Mouse (Mus musculus): ENCODE results near the gene Gm11492. TPM values are rescaled to one million over a fixed set of nuclear protein-coding genes. Genes with fewer than 3 reads are reported as not detected.

Gm11492 gene
- total RNA-seq (2012; rRNA removed) (not detected in 2 replicates), polyA plus RNA-seq (2012; ENCODE audit: insufficient read depth in 1 of 2, insufficient read length in 2 of 2, low read depth in 1 of 2, low replicate concordance in 2 of 2, missing spikeins in 1 of 2) (not detected)

- H3K9ac ChIP-seq (ENCODE audit: control insufficient read depth, low read depth, low read length, poor library complexity, severe bottlenecking): no peak within 1 kb of the TSS
- no peak within 1 kb of the TSS for H3K4me3 ChIP-seq (ENCODE audit: control insufficient read depth in 1 of 2, insufficient read depth in 1 of 2, low read depth in 2 of 2, low read length in 2 of 2)
- H3K9me3 ChIP-seq (replicated peaks; ENCODE audit: insufficient read depth, low read length): no peaks in the 10 kb centered on the region
- no peak within 1 kb of the TSS for H3K27ac ChIP-seq (ENCODE audit: control insufficient read depth, low read depth, low read length)
- DNase-seq (ENCODE audit: low read depth, low spot score): no peak
- no peaks in the 10 kb centered on the region for H3K79me2 ChIP-seq (ENCODE audit: control insufficient read depth, insufficient read depth, low read length, poor library complexity)
- H3K36me3 ChIP-seq (ENCODE audit: control insufficient read depth in 1 of 2, insufficient read depth in 2 of 2, low read length in 2 of 2): no peaks in the 10 kb centered on the region
- no peak for TF ChIP-seq TBP (IDR thresholded peaks at IDR 0.05; ENCODE audit: low read depth, low read length)
- no peak for TF ChIP-seq KAT2A (conservative IDR thresholded peaks at IDR 0.05; ENCODE audit: low read depth, low read length)
- no peak for TF ChIP-seq HCFC1 (IDR thresholded peaks at IDR 0.05; ENCODE audit: low read depth, low read length)
- no peak for TF ChIP-seq NELFE (IDR thresholded peaks at IDR 0.05; ENCODE audit: low read depth, low read length)
- TF ChIP-seq GATA1 (IDR thresholded peaks at IDR 0.05; ENCODE audit: low read depth, low read length): no peak
- TF ChIP-seq E2F4 (IDR thresholded peaks at IDR 0.05; ENCODE audit: borderline replicate concordance, low read depth, low read length): no peak
- TF ChIP-seq MEF2A (IDR thresholded peaks at IDR 0.05; ENCODE audit: extremely low read depth, insufficient replicate concordance, low read depth, low read length, poor library complexity, severe bottlenecking): no peak
- TF ChIP-seq MXI1 (IDR thresholded peaks at IDR 0.05; ENCODE audit: low read depth, low read length): no peak
- no peak for TF ChIP-seq CHD1 (IDR thresholded peaks at IDR 0.05; ENCODE audit: low read depth, low read length)
- TF ChIP-seq TCF12 (IDR thresholded peaks at IDR 0.05; ENCODE audit: low read depth, low read length): no peak
- TF ChIP-seq UBTF (IDR thresholded peaks at IDR 0.05; ENCODE audit: borderline replicate concordance, insufficient read depth, low read depth, low read length): no peak
- TF ChIP-seq POLR2AphosphoS2 (IDR thresholded peaks at IDR 0.05; ENCODE audit: low read length): no peak
- TF ChIP-seq ZMIZ1 (IDR thresholded peaks at IDR 0.05; ENCODE audit: low read depth, low read length): no peak
- TF ChIP-seq MAZ (IDR thresholded peaks at IDR 0.05; ENCODE audit: low read depth, low read length): no peak
- no peak for TF ChIP-seq SIN3A (IDR thresholded peaks at IDR 0.05; ENCODE audit: low read length)
- no peak for TF ChIP-seq RCOR1 (IDR thresholded peaks at IDR 0.05; ENCODE audit: low read depth, low read length)
- H3K27me3 ChIP-seq (ENCODE audit: control insufficient read depth in 1 of 2, insufficient read depth in 2 of 2, low read length in 2 of 2): peaks cover 6 to 16% of the 10 kb centered on the region in 2 experiments
- H3K4me1 ChIP-seq (ENCODE audit: control insufficient read depth in 1 of 2, insufficient read depth in 2 of 2, low read length in 2 of 2): no peaks in the 10 kb centered on the region; a peak in 1 of 4 replicates
These were observed at the start of gene Gm11492 for GRCm38 (mm10) chr11:87566501-87566900. Gene Gm11492 (plus strand): TSS chr11:87566653.

GRCm38 (mm10) chr11:87519260-87519659 lies 47.2 kb upstream of the Gm11492 start:
- Histone ChIP-seq H3K27ac (ENCODE audit: control insufficient read depth, low read depth, low read length) (no peak overlapping the region), H3K36me3 (ENCODE audit: control insufficient read depth in 1 of 2, insufficient read depth in 2 of 2, low read length in 2 of 2) (peaks cover 0 to 25% of the 10 kb centered on the region in 2 experiments; a peak in 2 of 4 replicates), H3K79me2 (ENCODE audit: control insufficient read depth, insufficient read depth, low read length, poor library complexity) (no peaks in the 10 kb centered on the region), H3K9ac (ENCODE audit: control insufficient read depth, low read depth, low read length, poor library complexity, severe bottlenecking) (no peak overlapping the region), H3K27me3 (ENCODE audit: control insufficient read depth in 1 of 2, insufficient read depth in 2 of 2, low read length in 2 of 2) (no peaks in the 10 kb centered on the region), H3K9me3 (replicated peaks; ENCODE audit: insufficient read depth, low read length) (no peaks in the 10 kb centered on the region), H3K4me3 (ENCODE audit: control insufficient read depth in 1 of 2, insufficient read depth in 1 of 2, low read depth in 2 of 2, low read length in 2 of 2) (no peak overlapping the region), H3K4me1 (ENCODE audit: control insufficient read depth in 1 of 2, insufficient read depth in 2 of 2, low read length in 2 of 2) (peaks cover 10 to 15% of the 10 kb centered on the region in 2 experiments)
- peak; percentile 93 for DNase-seq (ENCODE audit: low read depth, low spot score)
- TF ChIP-seq POLR2AphosphoS5 (IDR thresholded peaks at IDR 0.05; ENCODE audit: borderline replicate concordance, low read depth, low read length) (no peak), MAX (IDR thresholded peaks at IDR 0.05; ENCODE audit: low read length) (peak; percentile 51; the same call in 1 of the 2 replicates), GATA1 (IDR thresholded peaks at IDR 0.05; ENCODE audit: low read depth, low read length) (peak; percentile 82), MXI1 (IDR thresholded peaks at IDR 0.05; ENCODE audit: low read depth, low read length) (peak; percentile 63; the same call in 1 of the 2 replicates), ZMIZ1 (IDR thresholded peaks at IDR 0.05; ENCODE audit: low read depth, low read length) (no peak), TBP (IDR thresholded peaks at IDR 0.05; ENCODE audit: low read depth, low read length) (peak; percentile 59; the same call in 1 of the 2 replicates), ETS1 (IDR thresholded peaks at IDR 0.05; ENCODE audit: low read depth, low read length) (peak; percentile 72), SIN3A (IDR thresholded peaks at IDR 0.05; ENCODE audit: low read length) (peak; percentile 33; the same call in 1 of the 2 replicates), MYB (IDR thresholded peaks at IDR 0.05; ENCODE audit: low read depth, low read length) (no peak), SMC3 (IDR thresholded peaks at IDR 0.05; ENCODE audit: low read depth, low read length) (peak; percentile 91), JUND (IDR thresholded peaks at IDR 0.05; ENCODE audit: low read depth, low read length) (peak; percentile 89), TAL1 (IDR thresholded peaks at IDR 0.05; ENCODE audit: low read length) (peak; percentile 37; the same call in 1 of the 2 replicates), USF1 (IDR thresholded peaks at IDR 0.05; ENCODE audit: low read depth, low read length) (no peak), ZC3H11A (IDR thresholded peaks at IDR 0.05; ENCODE audit: low read depth, low read length) (peak; percentile 90), EP300 (IDR thresholded peaks at IDR 0.05; ENCODE audit: low read depth in 1 of 2, low read length in 2 of 2) (peak; percentile 65 to 67), HCFC1 (IDR thresholded peaks at IDR 0.05; ENCODE audit: low read depth, low read length) (peak; percentile 12; the same call in 1 of the 2 replicates), ZNF384 (IDR thresholded peaks at IDR 0.05; ENCODE audit: low read depth, low read length) (peak; percentile 67), RAD21 (IDR thresholded peaks at IDR 0.05; ENCODE audit: low read depth, low read length) (peak; percentile 100), BHLHE40 (IDR thresholded peaks at IDR 0.05; ENCODE audit: borderline replicate concordance, low read depth, low read length) (peak; percentile 33; the same call in 1 of the 2 replicates), MEF2A (IDR thresholded peaks at IDR 0.05; ENCODE audit: extremely low read depth, insufficient replicate concordance, low read depth, low read length, poor library complexity, severe bottlenecking) (no peak), CHD1 (IDR thresholded peaks at IDR 0.05; ENCODE audit: low read depth, low read length) (no peak), CTCF (IDR thresholded peaks at IDR 0.05 in 2 of 3, conservative IDR thresholded peaks at IDR 0.05 in 1 of 3; ENCODE audit: control insufficient read depth in 1 of 3, insufficient read depth in 1 of 3, low read depth in 2 of 3, low read length in 3 of 3, poor library complexity in 1 of 3, severe bottlenecking in 1 of 3) (peak in 2 of 3 experiments; percentile 83 to 86; a peak in 5 of 6 replicates)

Data from MEL (cell line).